Mouse (Mus musculus) left cerebral cortex, adult 9 months (tissue): Measurements from ENCODE around the gene Igfbp1.

Experiments
- DNase-seq, 2 experiments: peaks; one replicate each; pipeline ENCODE4 v3.0.0; 2022; ENCODE audit warnings: low spot score in 2 of 2

The Igfbp1 gene

GRCm38 (mm10) chr11:7234436-7234835 is 36.9 kb downstream of the Igfbp1 start:
- no peak for DNase-seq

GRCm38 (mm10) chr11:7234981-7235609 is 37.5 kb downstream of the Igfbp1 start:
- no peak for DNase-seq

DNA sequence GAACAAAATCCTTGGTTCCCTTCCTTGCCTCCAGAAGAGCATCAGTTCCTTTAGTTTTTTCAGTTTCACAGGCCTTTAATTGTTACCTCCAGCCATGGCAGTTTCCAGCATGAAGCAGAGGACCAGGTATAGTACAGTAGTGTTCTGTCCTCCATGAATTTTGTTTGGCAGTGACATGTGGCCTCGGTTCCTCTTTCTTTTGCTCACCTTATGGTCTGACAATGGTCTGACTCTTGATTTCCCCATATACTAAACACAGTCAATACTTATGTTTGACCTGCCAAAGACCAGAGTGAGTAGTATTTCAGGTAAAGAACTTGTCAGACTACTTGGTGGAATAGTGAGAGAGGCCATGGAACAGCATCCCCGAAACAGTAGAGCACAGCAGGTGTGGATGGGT is 39.2 kb downstream of the Igfbp1 start:
- DNase-seq: no peak

GRCm38 (mm10) chr11:7237712-7238111 is 40.1 kb downstream of the Igfbp1 start:
- DNase-seq: no peak

GRCm38 (mm10) chr11:7238546-7238945 is 41.0 kb downstream of the Igfbp1 start:
- no peak for DNase-seq

DNA sequence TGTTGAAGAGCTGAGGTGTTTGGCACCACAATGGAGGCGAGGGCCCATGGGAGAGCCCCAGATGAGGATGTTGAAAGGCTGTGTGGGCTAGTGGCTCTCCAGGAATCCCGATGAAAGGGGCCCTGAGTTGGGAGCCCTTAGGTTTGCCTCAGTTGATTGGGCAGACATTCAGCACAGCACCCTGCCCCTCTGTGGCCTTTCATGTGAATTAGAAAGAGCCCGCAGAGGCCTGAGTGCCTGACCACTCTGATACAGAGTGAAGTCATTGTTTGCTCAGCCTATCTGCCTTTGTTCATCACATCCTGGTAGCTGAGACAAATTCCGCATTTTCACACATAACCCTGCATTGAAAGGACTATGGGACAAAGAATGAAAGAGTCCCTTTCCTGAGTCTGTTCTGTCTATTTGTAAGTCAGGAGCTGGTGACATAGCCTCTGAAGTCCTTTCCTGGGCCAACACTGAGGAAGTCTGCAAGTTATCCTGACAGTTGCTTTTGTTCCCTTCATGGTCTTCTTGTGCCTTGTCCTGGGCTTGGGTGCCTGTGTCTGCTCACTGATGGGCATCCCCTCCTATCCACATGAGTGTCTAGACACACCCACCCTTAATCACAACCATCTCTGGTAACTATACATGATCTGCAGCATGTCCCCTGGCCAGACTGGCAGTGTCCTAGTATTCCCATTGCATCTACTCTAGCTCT is 41.6 kb downstream of the Igfbp1 start:
- no peak for DNase-seq

DNA sequence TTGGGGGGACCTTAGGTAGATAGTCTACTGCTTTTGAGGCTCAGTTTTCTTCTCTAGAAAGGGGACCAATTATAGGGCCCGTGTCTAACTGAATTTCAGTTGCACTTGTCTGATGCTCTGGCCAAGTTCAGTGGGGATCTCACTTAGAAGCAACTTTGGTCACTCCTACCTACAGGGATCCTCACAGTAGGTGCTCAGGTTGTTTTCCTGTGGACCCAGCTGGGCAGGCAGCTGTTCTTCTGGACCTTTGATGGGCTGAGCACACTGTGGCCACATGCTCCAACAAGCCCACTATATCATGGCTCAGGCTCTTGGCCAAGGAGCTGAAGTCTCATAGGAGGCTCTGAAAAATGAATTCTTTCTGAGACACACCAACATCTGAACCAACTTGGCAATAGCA is 47.2 kb downstream of the Igfbp1 start:
- DNase-seq: no peak

GRCm38 (mm10) chr11:7250415-7250814 is 52.8 kb downstream of the Igfbp1 start:
- DNase-seq: no peak

GRCm38 (mm10) chr11:7250870-7251269 is 53.3 kb downstream of the Igfbp1 start:
- no peak for DNase-seq
